Mouse (Mus musculus) ES-Bruce4 (cell line): ENCODE data around the gene Vwa8. TPM values are rescaled to one million over a fixed set of nuclear protein-coding genes. Genes with fewer than 3 reads are reported as not detected.
"Not testable (repeated sequence)": the region's sequence is repeated elsewhere in the genome, so short reads cannot be mapped to it uniquely, and the experiment has no call there.

Experiments
- H3K27ac ChIP-seq: 2 replicates; pipeline ENCODE4 v1.5.1; 2012; ENCODE audit warnings: low read length, inconsistent platforms; ENCODE audit not compliant: insufficient read depth
- H3K27me3 ChIP-seq: 2 replicates; pipeline ENCODE4 v1.6.1; 2012; ENCODE audit warnings: mild to moderate bottlenecking, low read length, inconsistent platforms; ENCODE audit not compliant: control insufficient read depth, poor library complexity, insufficient read depth, severe bottlenecking
- H3K36me3 ChIP-seq: 2 replicates; pipeline ENCODE4 v1.6.1; 2012; ENCODE audit warnings: inconsistent platforms, mild to moderate bottlenecking, low read length, moderate library complexity; ENCODE audit not compliant: control insufficient read depth, poor library complexity, insufficient read depth, severe bottlenecking
- H3K4me1 ChIP-seq: one replicate; pipeline ENCODE4 v1.8.1; 2011; ENCODE audit warnings: low read length; ENCODE audit not compliant: control insufficient read depth, insufficient read depth
- H3K4me3 ChIP-seq: 2 replicates; pipeline ENCODE4 v1.5.1; 2011; ENCODE audit warnings: low read depth, mild to moderate bottlenecking, low read length
- H3K9ac ChIP-seq: 2 replicates; pipeline ENCODE4 v1.6.1; 2012; ENCODE audit warnings: low read depth, mild to moderate bottlenecking, inconsistent platforms; ENCODE audit not compliant: poor library complexity, severe bottlenecking
- H3K9me3 ChIP-seq: replicated peaks from 2 replicates; pipeline ENCODE4 v1.6.1; 2012; ENCODE audit warnings: mild to moderate bottlenecking, low read length, inconsistent platforms; ENCODE audit not compliant: control insufficient read depth, poor library complexity, insufficient read depth, severe bottlenecking
- CTCF ChIP-seq: IDR thresholded peaks from one replicate; pipeline ENCODE4 v1.8.1; 2011; ENCODE audit warnings: low read depth, low read length
- EP300 ChIP-seq: IDR thresholded peaks from 2 replicates; pipeline ENCODE4 v1.6.1; 2011; ENCODE audit warnings: low read depth, low read length; ENCODE audit not compliant: insufficient read depth
- POLR2A ChIP-seq: IDR thresholded peaks from one replicate; pipeline ENCODE4 v1.8.1; 2011; ENCODE audit warnings: low read length; ENCODE audit not compliant: insufficient read depth
- polyA plus RNA-seq: library from polyadenylated mRNA; stranded (reverse); fragments of >200 nt; gene quantifications from 2 replicates; pipeline ENCODE4 v1.2.4, GENCODE M21; 2011; ENCODE audit warnings: low read depth; ENCODE audit not compliant: missing spikeins, insufficient read depth, insufficient read length

Vwa8 gene
- polyA plus RNA-seq, 1 experiment: 13.1 TPM

- Histone ChIP-seq H3K4me3 (no peak overlapping the region), H3K9ac (no peak overlapping the region), H3K9me3 (no peaks in the 10 kb centered on the region), H3K27ac (no peak overlapping the region), H3K27me3 (no peaks in the 10 kb centered on the region), H3K36me3 (no peaks in the 10 kb centered on the region), H3K4me1 (no peaks in the 10 kb centered on the region)
- TF ChIP-seq CTCF (no peak), EP300 (no peak), POLR2A (no peak)
Observed at GRCm38 (mm10) chr14:78877176-78877575, 28.3 kb downstream of the Vwa8 start.

DNA sequence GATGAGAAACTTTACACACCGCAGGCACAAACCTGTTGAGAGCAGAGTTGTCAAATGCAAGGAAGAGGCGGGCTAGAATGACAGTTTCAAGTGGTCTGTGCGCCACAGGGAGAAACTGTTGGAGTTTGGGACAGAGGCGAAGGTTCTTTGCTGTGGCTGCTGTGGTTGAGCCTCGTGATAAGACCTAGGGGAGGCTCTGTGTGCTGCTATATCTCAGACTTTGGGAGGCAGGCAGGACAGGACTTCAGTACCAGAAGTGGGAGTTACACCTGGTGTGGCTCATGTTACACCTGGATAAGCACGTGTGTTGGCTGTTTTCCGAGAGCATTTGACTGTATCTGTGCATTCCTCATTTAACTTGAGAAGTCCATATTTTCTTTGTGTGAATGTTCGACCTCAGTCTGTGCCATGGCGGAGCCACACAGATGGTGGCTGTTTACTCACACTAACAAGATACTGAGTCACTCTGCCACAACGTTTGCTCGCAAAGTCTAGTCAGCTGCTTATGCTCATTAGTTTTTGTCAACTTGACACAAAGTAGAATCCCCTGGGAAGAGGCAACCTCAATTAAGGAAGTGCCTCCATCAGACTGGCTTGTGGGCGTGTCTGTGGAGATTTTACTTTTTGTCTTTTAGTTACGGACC lies 29.7 kb downstream of the Vwa8 start:
- no peaks in the 10 kb centered on the region for H3K27me3 ChIP-seq
- no peaks in the 10 kb centered on the region for H3K9me3 ChIP-seq
- no peaks in the 10 kb centered on the region for H3K36me3 ChIP-seq
- H3K27ac ChIP-seq: no peak overlapping the region
- H3K9ac ChIP-seq: no peak overlapping the region
- no peak overlapping the region for H3K4me3 ChIP-seq
- no peaks in the 10 kb centered on the region for H3K4me1 ChIP-seq
- TF ChIP-seq EP300 (no peak), CTCF (no peak), POLR2A (no peak)

DNA sequence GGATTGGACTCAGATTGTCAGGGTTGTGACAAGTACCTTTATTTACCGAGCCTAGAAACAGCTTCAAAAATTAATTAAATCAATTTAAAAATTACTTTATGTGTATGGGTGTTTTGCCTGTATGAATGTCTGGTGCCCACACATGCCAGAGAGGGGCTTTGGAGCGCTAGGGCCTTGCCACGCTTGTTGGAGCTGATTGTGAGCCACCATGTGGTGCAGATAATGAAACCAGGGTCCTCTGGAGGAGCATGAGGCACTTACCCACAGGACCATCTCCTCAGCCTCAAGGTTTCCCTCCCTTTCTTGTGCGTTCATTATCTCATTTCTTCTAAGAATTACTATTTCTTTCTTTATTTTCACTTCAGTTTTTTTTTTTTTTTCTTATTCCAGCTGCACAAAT lies 32.0 kb downstream of the Vwa8 start:
- TF ChIP-seq EP300: no peak
- no peak for TF ChIP-seq CTCF
- no peak for TF ChIP-seq POLR2A
- Histone ChIP-seq H3K27me3 (no peaks in the 10 kb centered on the region), H3K36me3 (no peaks in the 10 kb centered on the region), H3K4me1 (no peaks in the 10 kb centered on the region), H3K4me3 (no peak overlapping the region), H3K27ac (no peak overlapping the region), H3K9me3 (no peaks in the 10 kb centered on the region), H3K9ac (no peak overlapping the region)

- Histone ChIP-seq H3K36me3 (no peaks in the 10 kb centered on the region), H3K9ac (no peak overlapping the region), H3K9me3 (no peaks in the 10 kb centered on the region), H3K4me1 (no peaks in the 10 kb centered on the region), H3K4me3 (no peak overlapping the region), H3K27me3 (no peaks in the 10 kb centered on the region), H3K27ac (no peak overlapping the region)
- TF ChIP-seq EP300 (no peak), POLR2A (no peak), CTCF (no peak)
Observed at GRCm38 (mm10) chr14:78881563-78881962, 32.7 kb downstream of the Vwa8 start.

DNA sequence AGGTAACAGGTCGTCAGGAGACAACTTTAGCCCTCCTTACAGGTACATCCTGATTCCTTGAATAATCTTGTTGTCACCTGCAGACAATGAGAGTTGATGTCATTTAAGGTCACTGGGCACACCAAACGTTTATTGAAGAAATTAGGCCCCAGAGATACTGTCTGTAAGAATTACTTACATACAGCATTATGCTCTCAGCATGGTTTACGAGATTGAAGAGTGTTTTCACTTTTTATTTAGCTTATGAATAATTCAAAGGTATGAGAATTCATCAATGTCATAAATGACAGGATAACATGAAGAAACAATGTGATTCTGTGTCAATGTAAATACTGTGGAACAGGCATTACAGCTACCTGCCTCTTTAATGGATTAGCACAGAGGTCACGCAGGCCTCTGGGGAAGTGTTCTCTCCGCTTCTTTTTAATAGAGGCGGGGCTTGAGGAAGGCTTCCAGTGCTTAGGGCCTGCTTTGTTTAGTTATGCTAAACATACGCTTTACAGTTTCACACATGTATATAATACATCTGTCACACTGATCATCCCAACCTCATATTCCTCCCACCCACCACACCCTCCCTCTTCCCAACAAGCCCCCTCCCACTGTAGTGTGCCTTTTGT lies 37.2 kb downstream of the Vwa8 start:
- Histone ChIP-seq H3K36me3 (no peaks in the 10 kb centered on the region), H3K27me3 (no peaks in the 10 kb centered on the region), H3K4me3 (no peak overlapping the region), H3K9ac (no peak overlapping the region), H3K27ac (no peak overlapping the region), H3K4me1 (no peaks in the 10 kb centered on the region), H3K9me3 (no peaks in the 10 kb centered on the region)
- no peak for TF ChIP-seq CTCF
- no peak for TF ChIP-seq POLR2A
- TF ChIP-seq EP300: no peak

DNA sequence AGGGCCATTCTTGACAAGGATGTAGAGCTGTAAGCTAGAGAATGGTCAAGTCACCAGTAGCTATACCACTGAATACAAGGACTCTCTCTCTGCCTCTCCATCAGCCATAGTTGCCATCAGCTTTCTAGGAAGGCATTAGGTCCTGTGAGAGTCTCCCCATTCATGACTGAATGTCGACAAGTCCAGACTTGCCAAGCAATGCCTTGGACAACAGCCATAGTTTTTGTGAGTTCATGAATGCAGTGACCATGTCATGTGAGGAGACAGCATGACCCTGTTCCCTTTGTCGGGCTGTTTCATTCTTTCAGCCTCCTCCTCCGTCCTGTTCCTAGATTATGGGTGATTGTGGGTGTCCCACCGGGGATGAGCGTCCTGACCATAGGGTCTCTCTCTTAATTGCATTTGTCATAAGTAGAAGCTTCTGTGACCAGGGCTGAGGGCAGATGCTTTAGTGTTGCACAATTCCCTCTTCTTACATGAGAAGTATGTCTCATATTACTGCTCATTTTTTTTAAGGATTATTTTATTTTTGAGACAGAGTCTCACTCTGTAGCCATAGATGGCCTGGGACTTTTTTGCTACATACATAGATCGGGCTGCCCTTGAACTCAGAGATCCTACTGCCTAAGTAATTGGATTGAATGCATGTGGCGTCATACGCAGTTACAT lies 37.8 kb downstream of the Vwa8 start:
- no peak for TF ChIP-seq POLR2A
- TF ChIP-seq EP300: no peak
- no peak for TF ChIP-seq CTCF
- Histone ChIP-seq H3K27ac (no peak overlapping the region), H3K9ac (no peak overlapping the region), H3K27me3 (no peaks in the 10 kb centered on the region), H3K4me1 (no peaks in the 10 kb centered on the region), H3K9me3 (no peaks in the 10 kb centered on the region), H3K36me3 (no peaks in the 10 kb centered on the region), H3K4me3 (no peak overlapping the region)

- not testable (repeated sequence) for H3K27ac ChIP-seq, H3K27me3 ChIP-seq, H3K9ac ChIP-seq, H3K4me1 ChIP-seq, H3K4me3 ChIP-seq, H3K36me3 ChIP-seq, H3K9me3 ChIP-seq
Observed at GRCm38 (mm10) chr14:78887494-78887893, 38.6 kb downstream of the Vwa8 start.
